Mouse (Mus musculus) MEL (cell line): ENCODE results near the gene Smoc1. TPM values are rescaled to one million over a fixed set of nuclear protein-coding genes. Genes with fewer than 3 reads are reported as not detected.
A peak's percentile ranks its signal among the peaks of the same experiment; 100 is the strongest.

Experiments
- DNase-seq: peaks from one replicate; pipeline ENCODE4 v3.0.0; 2011; ENCODE audit warnings: low read depth, low spot score
- H3K27ac ChIP-seq: 2 replicates; pipeline ENCODE4 v1.5.1; 2012; ENCODE audit warnings: low read depth, mild to moderate bottlenecking, control low read depth, low read length, moderate library complexity; ENCODE audit not compliant: control insufficient read depth
- H3K27me3 ChIP-seq, 2 experiments: fragments of 150-350 bp in 1 of 2; sonication (generic) in 1 of 2; 2 replicates each; pipeline ENCODE4 v1.6.1; 2012; ENCODE audit warnings: low read length in 2 of 2, mild to moderate bottlenecking in 2 of 2, improper control_type of control experiment in 1 of 2, moderate library complexity in 1 of 2; ENCODE audit not compliant: insufficient read depth in 2 of 2, control insufficient read depth in 1 of 2
- H3K36me3 ChIP-seq, 2 experiments: 2 replicates each; pipeline ENCODE4 v1.6.1; 2012 to 2014; ENCODE audit warnings: low read length in 2 of 2, improper control_type of control experiment in 1 of 2, inconsistent platforms in 1 of 2, mild to moderate bottlenecking in 1 of 2; ENCODE audit not compliant: insufficient read depth in 2 of 2, control insufficient read depth in 1 of 2
- H3K4me1 ChIP-seq, 2 experiments: fragments of 150-350 bp in 1 of 2; sonication (generic) in 1 of 2; 2 replicates each; pipeline ENCODE4 v1.6.1; 2012; ENCODE audit warnings: low read length in 2 of 2, improper control_type of control experiment in 1 of 2, mild to moderate bottlenecking in 1 of 2; ENCODE audit not compliant: insufficient read depth in 2 of 2, control insufficient read depth in 1 of 2
- H3K4me3 ChIP-seq, 2 experiments: fragments of 150-350 bp in 1 of 2; sonication (generic) in 1 of 2; 2 replicates each; pipeline ENCODE4 v1.5.1; 2012; ENCODE audit warnings: low read depth in 2 of 2, low read length in 2 of 2, mild to moderate bottlenecking in 2 of 2, moderate library complexity in 2 of 2, control low read depth in 1 of 2, improper control_type of control experiment in 1 of 2; ENCODE audit not compliant: control insufficient read depth in 1 of 2, insufficient read depth in 1 of 2
- H3K79me2 ChIP-seq: 2 replicates; pipeline ENCODE4 v1.6.1; 2012; ENCODE audit warnings: mild to moderate bottlenecking, low read length, moderate library complexity; ENCODE audit not compliant: control insufficient read depth, poor library complexity, insufficient read depth
- H3K9ac ChIP-seq: 2 replicates; pipeline ENCODE4 v1.6.1; 2012; ENCODE audit warnings: low read depth, mild to moderate bottlenecking, control low read depth, low read length, moderate library complexity; ENCODE audit not compliant: control insufficient read depth, poor library complexity, severe bottlenecking
- H3K9me3 ChIP-seq: fragments of 150-350 bp; sonication (generic); replicated peaks from 2 replicates; pipeline ENCODE4 v1.6.1; 2012; ENCODE audit warnings: mild to moderate bottlenecking, low read length, improper control_type of control experiment, moderate library complexity; ENCODE audit not compliant: insufficient read depth
- CHD1 ChIP-seq: IDR thresholded peaks from 2 replicates; pipeline ENCODE4 v1.6.1; 2012; ENCODE audit warnings: low read depth, mild to moderate bottlenecking, inconsistent platforms, low read length, improper control_type of control experiment
- ELF1 ChIP-seq: IDR thresholded peaks from 2 replicates; pipeline ENCODE4 v1.6.1; 2014; ENCODE audit warnings: low read depth, mild to moderate bottlenecking, inconsistent platforms, low read length, improper control_type of control experiment, moderate library complexity
- EP300 ChIP-seq, 2 experiments: IDR thresholded peaks; 2 replicates each; pipeline ENCODE4 v1.6.1; 2011; ENCODE audit warnings: improper control_type of control experiment in 2 of 2, low read length in 2 of 2, low read depth in 1 of 2, mild to moderate bottlenecking in 1 of 2
- GATA1 ChIP-seq: IDR thresholded peaks from 2 replicates; pipeline ENCODE4 v1.6.1; 2011; ENCODE audit warnings: low read depth, low read length, improper control_type of control experiment
- KAT2A ChIP-seq: conservative IDR thresholded peaks from 2 replicates; pipeline ENCODE4 v1.6.1; 2012; ENCODE audit warnings: low read depth, low read length, improper control_type of control experiment, inconsistent platforms
- MAZ ChIP-seq: IDR thresholded peaks from 2 replicates; pipeline ENCODE4 v1.6.1; 2012; ENCODE audit warnings: low read depth, mild to moderate bottlenecking, inconsistent platforms, low read length, improper control_type of control experiment
- MEF2A ChIP-seq: IDR thresholded peaks from 2 replicates; pipeline ENCODE4 v1.6.1; 2014; ENCODE audit warnings: low read depth, mild to moderate bottlenecking, inconsistent platforms, low read length, improper control_type of control experiment; ENCODE audit not compliant: poor library complexity, insufficient replicate concordance, severe bottlenecking; ENCODE audit errors: extremely low read depth
- MYC ChIP-seq: IDR thresholded peaks from 2 replicates; pipeline ENCODE4 v1.6.1; 2011; ENCODE audit warnings: low read depth, mild to moderate bottlenecking, low read length, improper control_type of control experiment, moderate library complexity
- NRF1 ChIP-seq: IDR thresholded peaks from 2 replicates; pipeline ENCODE4 v1.6.1; 2014; ENCODE audit warnings: low read depth, mild to moderate bottlenecking, inconsistent platforms, low read length, improper control_type of control experiment, moderate library complexity; ENCODE audit not compliant: poor library complexity, insufficient read depth, severe bottlenecking
- RCOR1 ChIP-seq: IDR thresholded peaks from 2 replicates; pipeline ENCODE4 v1.6.1; 2012; ENCODE audit warnings: low read depth, mild to moderate bottlenecking, inconsistent platforms, low read length, improper control_type of control experiment
- SIN3A ChIP-seq: IDR thresholded peaks from 2 replicates; pipeline ENCODE4 v1.6.1; 2012; ENCODE audit warnings: low read length, improper control_type of control experiment, inconsistent platforms
- TAL1 ChIP-seq: IDR thresholded peaks from 2 replicates; pipeline ENCODE4 v1.6.1; 2012; ENCODE audit warnings: mild to moderate bottlenecking, inconsistent platforms, low read length, moderate library complexity, mixed read lengths
- TCF12 ChIP-seq: IDR thresholded peaks from 2 replicates; pipeline ENCODE4 v1.6.1; 2014; ENCODE audit warnings: low read depth, mild to moderate bottlenecking, inconsistent platforms, low read length, improper control_type of control experiment, moderate library complexity
- USF2 ChIP-seq, 2 experiments: IDR thresholded peaks; 2 replicates each; pipeline ENCODE4 v1.6.1; 2011 to 2012; ENCODE audit warnings: improper control_type of control experiment in 2 of 2, low read length in 2 of 2, borderline replicate concordance in 1 of 2, inconsistent platforms in 1 of 2, low read depth in 1 of 2, mild to moderate bottlenecking in 1 of 2; ENCODE audit not compliant: insufficient read depth in 1 of 2
- ZMIZ1 ChIP-seq: IDR thresholded peaks from 2 replicates; pipeline ENCODE4 v1.6.1; 2012; ENCODE audit warnings: low read depth, mild to moderate bottlenecking, inconsistent platforms, low read length, improper control_type of control experiment, moderate library complexity
- ZNF384 ChIP-seq: IDR thresholded peaks from 2 replicates; pipeline ENCODE4 v1.6.1; 2012; ENCODE audit warnings: low read depth, mild to moderate bottlenecking, inconsistent platforms, low read length, improper control_type of control experiment
- polyA plus RNA-seq, 2 experiments: library from polyadenylated mRNA; stranded (reverse) in 1 of 2; unstranded in 1 of 2; fragments of >175 nt in 1 of 2; fragments of >200 nt in 1 of 2; gene quantifications; 2 replicates each; pipeline versions ENCODE4 v1.2.1 to v1.2.4; 2012; ENCODE audit warnings: low replicate concordance in 2 of 2, low read depth in 1 of 2; ENCODE audit not compliant: insufficient read length in 2 of 2, insufficient read depth in 1 of 2, missing spikeins in 1 of 2
- total RNA-seq: library from RNA; depleted of rRNA; stranded (reverse); fragments of 300-350 nt; gene quantifications from 2 replicates; pipeline ENCODE4 v1.2.3, GENCODE M21; 2012

Smoc1 gene
- total and polyA plus RNA-seq, 3 experiments, result 18.8 to 23.3 TPM; not detected in 1

- Histone ChIP-seq H3K79me2 (no peaks in the 10 kb centered on the region), H3K27ac (no peak overlapping the region), H3K9me3 (no peaks in the 10 kb centered on the region), H3K9ac (no peak overlapping the region), H3K27me3 (no peaks in the 10 kb centered on the region), H3K4me3 (no peak overlapping the region), H3K4me1 (no peaks in the 10 kb centered on the region), H3K36me3 (peaks cover 0 to 3% of the 10 kb centered on the region in 2 experiments; a peak in 3 of 4 replicates)
- no peak for DNase-seq
- TF ChIP-seq ZNF384 (no peak), MAZ (no peak), USF2 (IDR thresholded peaks at IDR 0.05; ENCODE audit: borderline replicate concordance in 1 of 2, insufficient read depth in 1 of 2, low read depth in 1 of 2, low read length in 2 of 2) (no peak), EP300 (IDR thresholded peaks at IDR 0.05; ENCODE audit: low read depth in 1 of 2, low read length in 2 of 2) (no peak), MEF2A (no peak), MYC (no peak), GATA1 (no peak), RCOR1 (no peak), ELF1 (no peak), TAL1 (no peak), NRF1 (no peak), ZMIZ1 (no peak)
Measured at GRCm38 (mm10) chr12:81063336-81063955, 36.8 kb downstream of the Smoc1 start.

DNA sequence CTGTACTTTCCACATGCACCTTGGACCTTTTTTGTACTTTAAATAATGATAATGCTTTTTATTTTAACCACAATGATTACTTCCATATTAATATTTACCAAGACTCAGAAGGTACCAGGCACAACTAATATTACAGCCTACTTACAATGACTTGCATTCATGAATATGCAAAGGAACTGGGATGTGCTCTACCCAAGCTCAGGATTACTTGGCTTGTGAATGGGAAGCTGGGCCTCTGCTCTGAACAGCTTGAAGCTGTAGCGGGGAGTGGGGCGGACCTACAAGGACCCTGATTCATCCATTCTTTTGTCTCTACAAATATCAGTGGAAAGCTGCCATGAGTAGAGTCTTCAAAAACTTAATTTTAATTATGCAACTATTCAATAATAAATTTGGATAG, 47.5 kb downstream of the Smoc1 start:
- H3K36me3 ChIP-seq, result peaks cover 0 to 5% of the 10 kb centered on the region in 2 experiments; a peak in 3 of 4 replicates
- no peaks in the 10 kb centered on the region for H3K79me2 ChIP-seq
- no peak overlapping the region for H3K9ac ChIP-seq
- H3K4me3 ChIP-seq, result no peak overlapping the region
- no peak for DNase-seq
- peaks cover 2 to 7% of the 10 kb centered on the region in 2 experiments; a peak in 3 of 4 replicates for H3K4me1 ChIP-seq
- H3K27ac ChIP-seq, result no peak overlapping the region
- H3K27me3 ChIP-seq, result no peaks in the 10 kb centered on the region
- TF ChIP-seq KAT2A, result no peak
- no peaks in the 10 kb centered on the region for H3K9me3 ChIP-seq

DNA sequence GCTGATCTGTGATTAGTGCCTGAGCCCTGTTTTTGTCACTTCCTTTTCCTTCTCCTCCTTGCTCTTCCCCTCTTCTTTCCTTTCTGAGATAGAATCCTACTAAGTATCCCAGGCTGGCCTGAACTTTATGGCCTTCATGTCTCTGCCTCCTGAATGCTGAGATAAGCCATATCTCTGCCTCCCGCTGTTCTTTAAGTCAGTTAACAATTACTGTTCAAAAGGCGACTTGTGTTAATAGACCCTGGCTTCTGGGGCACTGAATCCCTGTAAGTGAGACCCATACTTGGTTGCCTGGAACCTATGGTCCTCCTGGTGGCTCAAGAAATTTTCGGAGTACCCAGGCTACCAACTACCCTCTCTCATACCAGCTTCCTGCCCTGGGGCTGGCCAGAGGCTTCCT, 48.3 kb downstream of the Smoc1 start:
- Histone ChIP-seq H3K79me2 (no peaks in the 10 kb centered on the region), H3K36me3 (peaks cover 0 to 5% of the 10 kb centered on the region in 2 experiments; a peak in 3 of 4 replicates), H3K27me3 (no peaks in the 10 kb centered on the region), H3K9me3 (no peaks in the 10 kb centered on the region), H3K4me1 (peaks cover 2 to 7% of the 10 kb centered on the region in 2 experiments; a peak in 3 of 4 replicates), H3K27ac (no peak overlapping the region), H3K9ac (no peak overlapping the region), H3K4me3 (no peak overlapping the region)
- TF ChIP-seq TAL1, result 0 out of 2 replicates have a peak, but pooled peaks have one; percentile 10
- TF ChIP-seq SIN3A, result no peak
- TF ChIP-seq TCF12, result 0 out of 2 replicates have a peak, but pooled peaks have one; percentile 20
- no peak for TF ChIP-seq CHD1
- peak; percentile 6 for DNase-seq
